Mouse (Mus musculus) heart, embryonic 16.5 days (tissue): ENCODE data around the gene Fgd5. TPM values are rescaled to one million over a fixed set of nuclear protein-coding genes. Genes with fewer than 3 reads are reported as not detected.
"Not testable (repeated sequence)": the region's sequence is repeated elsewhere in the genome, so short reads cannot be mapped to it uniquely, and the experiment has no call there.

Source experiments
- ATAC-seq: fragments of 200-750 bp; cut with Nextera tagmentation; replicated peaks from 2 replicates; pipeline ENCODE4 v1.8.0; 2017; ENCODE audit warnings: moderate number of reproducible peaks; ENCODE audit not compliant: insufficient read depth, low FRiP score; ENCODE audit errors: extremely low read depth
- H3K27ac ChIP-seq: fragments of 300-500 bp; sonication (generic); 2 replicates; pipeline ENCODE4 v1.5.1; 2014; ENCODE audit warnings: mild to moderate bottlenecking, low read length, control low read depth, moderate library complexity
- H3K27me3 ChIP-seq: fragments of 300-500 bp; sonication (generic); 2 replicates; pipeline ENCODE4 v1.6.1; 2014; ENCODE audit warnings: low read length, mixed read lengths; ENCODE audit not compliant: control insufficient read depth, insufficient read depth
- H3K36me3 ChIP-seq: fragments of 300-500 bp; sonication (generic); 2 replicates; pipeline ENCODE4 v1.6.1; 2014; ENCODE audit not compliant: control insufficient read depth, insufficient read depth
- H3K4me1 ChIP-seq: fragments of 300-500 bp; sonication (generic); 2 replicates; pipeline ENCODE4 v1.6.1; 2014; ENCODE audit warnings: low read length, mixed read lengths; ENCODE audit not compliant: control insufficient read depth, insufficient read depth
- H3K4me2 ChIP-seq: fragments of 300-500 bp; sonication (generic); 2 replicates; pipeline ENCODE4 v1.6.1; 2014; ENCODE audit warnings: low read depth, mild to moderate bottlenecking, control low read depth, low read length
- H3K4me3 ChIP-seq: fragments of 300-500 bp; sonication (generic); 2 replicates; pipeline ENCODE4 v1.5.1; 2014; ENCODE audit warnings: mild to moderate bottlenecking, control low read depth, low read length
- H3K9ac ChIP-seq: fragments of 300-500 bp; sonication (generic); 2 replicates; pipeline ENCODE4 v1.6.1; 2014; ENCODE audit warnings: low read length, control low read depth
- H3K9me3 ChIP-seq: fragments of 300-500 bp; sonication (generic); replicated peaks from 2 replicates; pipeline ENCODE4 v1.6.1; 2016; ENCODE audit warnings: low read length; ENCODE audit not compliant: control insufficient read depth
- WGBS: fragments of 180-500 bp; shearing (Covaris S2); extraction: QIAGEN DNeasy Blood & Tissue Kit; methylation state at CpG from one replicate; pipeline ENCODE4 v1.1.7; 2014; 5-methylcytosine and 5-hydroxymethylcytosine counted together
- polyA plus RNA-seq: library from polyadenylated mRNA; unstranded; fragments of >200 nt; fragmentation: Nextera tagmentation; extraction: Ambion mirVana; gene quantifications from 2 replicates; pipeline ENCODE4 v1.2.1, GENCODE M21; 2015

Gene Fgd5
- 13.0 and 15.2 TPM in 2 replicates for polyA plus RNA-seq

- WGBS: under 1% methylated on average over 58 of the region's 62 CpGs
- H3K27me3 ChIP-seq: peaks cover 27% of the 10 kb centered on the region
- H3K9me3 ChIP-seq: no peaks in the 10 kb centered on the region
- H3K27ac ChIP-seq: peak within 1 kb of the TSS; percentile 71
- H3K4me2 ChIP-seq: peak within 1 kb of the TSS; percentile 83
- H3K36me3 ChIP-seq: no peaks in the 10 kb centered on the region
- H3K4me3 ChIP-seq: peak within 1 kb of the TSS; percentile 68
- peak; percentile 76 for ATAC-seq
- H3K4me1 ChIP-seq: peaks cover 5% of the 10 kb centered on the region
- H3K9ac ChIP-seq: peak within 1 kb of the TSS; percentile 78
Measured at GRCm38 (mm10) chr6:91978371-91979300, at the start of gene Fgd5. Gene Fgd5 (plus strand): TSS chr6:91978878.

- no peak overlapping the region for H3K27ac ChIP-seq
- H3K9ac ChIP-seq: no peak overlapping the region
- no peaks in the 10 kb centered on the region for H3K27me3 ChIP-seq
- no peaks in the 10 kb centered on the region for H3K9me3 ChIP-seq
- no peak for ATAC-seq
- H3K4me2 ChIP-seq: no peak overlapping the region
- H3K36me3 ChIP-seq: no peaks in the 10 kb centered on the region
- no peak overlapping the region for H3K4me3 ChIP-seq
- H3K4me1 ChIP-seq: peaks cover 6% of the 10 kb centered on the region
- WGBS: 47% methylated on average over 5 of the region's 5 CpGs
Measured at GRCm38 (mm10) chr6:91931231-91931630, 47.4 kb upstream of the Fgd5 start.

GRCm38 (mm10) chr6:91938491-91938890 is 40.2 kb upstream of the Fgd5 start:
- WGBS: 57% methylated on average over 4 of the region's 4 CpGs
- H3K9ac ChIP-seq: no peak overlapping the region
- H3K9me3 ChIP-seq: no peaks in the 10 kb centered on the region; the same call in 1 of the 2 replicates
- H3K4me1 ChIP-seq: no peaks in the 10 kb centered on the region
- H3K4me2 ChIP-seq: no peak overlapping the region
- no peak for ATAC-seq
- H3K4me3 ChIP-seq: no peak overlapping the region
- no peak overlapping the region for H3K27ac ChIP-seq
- H3K27me3 ChIP-seq: no peaks in the 10 kb centered on the region
- H3K36me3 ChIP-seq: no peaks in the 10 kb centered on the region

- H3K27me3 ChIP-seq: no peaks in the 10 kb centered on the region
- no peak for ATAC-seq
- no peak overlapping the region for H3K9ac ChIP-seq
- H3K4me3 ChIP-seq: no peak overlapping the region
- no peak overlapping the region for H3K4me2 ChIP-seq
- no peaks in the 10 kb centered on the region for H3K36me3 ChIP-seq
- H3K9me3 ChIP-seq: no peaks in the 10 kb centered on the region
- WGBS: 54% methylated on average over 2 of the region's 2 CpGs
- H3K27ac ChIP-seq: no peak overlapping the region
- H3K4me1 ChIP-seq: no peaks in the 10 kb centered on the region
Measured at GRCm38 (mm10) chr6:91948426-91948825, 30.3 kb upstream of the Fgd5 start.

GRCm38 (mm10) chr6:91958015-91958414 is 20.7 kb upstream of the Fgd5 start:
- not testable (repeated sequence) for H3K27ac ChIP-seq, H3K4me1 ChIP-seq, H3K4me2 ChIP-seq, H3K9me3 ChIP-seq, H3K9ac ChIP-seq, H3K27me3 ChIP-seq, ATAC-seq, H3K4me3 ChIP-seq, H3K36me3 ChIP-seq
- WGBS: 31% methylated on average over 1 of the region's 8 CpGs

- peak overlapping the region; percentile 2; the same call in 1 of the 2 replicates for H3K4me3 ChIP-seq
Measured at GRCm38 (mm10) chr6:91960028-91960811, 18.5 kb upstream of the Fgd5 start.

GRCm38 (mm10) chr6:91963429-91963828 is 15.2 kb upstream of the Fgd5 start:
- H3K27ac ChIP-seq: no peak overlapping the region
- H3K9ac ChIP-seq: no peak overlapping the region
- H3K4me1 ChIP-seq: no peaks in the 10 kb centered on the region; the same call in 1 of the 2 replicates
- 40% methylated on average over 4 of the region's 4 CpGs for WGBS
- H3K27me3 ChIP-seq: no peaks in the 10 kb centered on the region
- H3K36me3 ChIP-seq: no peaks in the 10 kb centered on the region
- no peak overlapping the region for H3K4me2 ChIP-seq
- H3K9me3 ChIP-seq: no peaks in the 10 kb centered on the region
- H3K4me3 ChIP-seq: no peak overlapping the region
- no peak for ATAC-seq

More at GRCm38 (mm10) chr6:91960028-91960811, 18.5 kb upstream of the Fgd5 start:
- H3K4me2 ChIP-seq: peak overlapping the region; percentile 8
- no peaks in the 10 kb centered on the region; the same call in 1 of the 2 replicates for H3K4me1 ChIP-seq
- peak overlapping the region; percentile 68 for H3K27ac ChIP-seq
- 23% methylated on average over 8 of the region's 8 CpGs for WGBS
- no peak overlapping the region for H3K9ac ChIP-seq
- no peaks in the 10 kb centered on the region for H3K9me3 ChIP-seq
- H3K27me3 ChIP-seq: no peaks in the 10 kb centered on the region
- ATAC-seq: peak; percentile 80
- no peaks in the 10 kb centered on the region for H3K36me3 ChIP-seq

- Histone ChIP-seq H3K27me3 (no peaks in the 10 kb centered on the region), H3K36me3 (no peaks in the 10 kb centered on the region), H3K4me2 (no peak overlapping the region), H3K9ac (no peak overlapping the region), H3K9me3 (no peaks in the 10 kb centered on the region), H3K27ac (no peak overlapping the region), H3K4me1 (no peaks in the 10 kb centered on the region; the same call in 1 of the 2 replicates), H3K4me3 (no peak overlapping the region)
- 80% methylated on average over 8 of the region's 8 CpGs for WGBS
- no peak for ATAC-seq
Measured at GRCm38 (mm10) chr6:91965060-91965459, 13.6 kb upstream of the Fgd5 start.
